Mouse (Mus musculus) splenic B cell, adult 2 months (primary cell): ENCODE results near the gene Klf9.
"Not testable (repeated sequence)": the region's sequence is repeated elsewhere in the genome, so short reads cannot be mapped to it uniquely, and the experiment has no call there.

Experiments used
- DNase-seq: peaks from one replicate; pipeline ENCODE4 v3.0.0-alpha.2; 2011; ENCODE audit warnings: low read depth, low spot score
- H3K27me3 ChIP-seq: 2 replicates; pipeline ENCODE4 v1.6.1; 2012; ENCODE audit warnings: mild to moderate bottlenecking, low read length, moderate library complexity, mixed read lengths; ENCODE audit not compliant: control insufficient read depth, poor library complexity, insufficient read depth, severe bottlenecking
- H3K36me3 ChIP-seq: 2 replicates; pipeline ENCODE4 v1.6.1; 2012; ENCODE audit warnings: mild to moderate bottlenecking, low read length, moderate library complexity, mixed read lengths; ENCODE audit not compliant: control insufficient read depth, poor library complexity, insufficient read depth, severe bottlenecking

Gene Klf9

DNA sequence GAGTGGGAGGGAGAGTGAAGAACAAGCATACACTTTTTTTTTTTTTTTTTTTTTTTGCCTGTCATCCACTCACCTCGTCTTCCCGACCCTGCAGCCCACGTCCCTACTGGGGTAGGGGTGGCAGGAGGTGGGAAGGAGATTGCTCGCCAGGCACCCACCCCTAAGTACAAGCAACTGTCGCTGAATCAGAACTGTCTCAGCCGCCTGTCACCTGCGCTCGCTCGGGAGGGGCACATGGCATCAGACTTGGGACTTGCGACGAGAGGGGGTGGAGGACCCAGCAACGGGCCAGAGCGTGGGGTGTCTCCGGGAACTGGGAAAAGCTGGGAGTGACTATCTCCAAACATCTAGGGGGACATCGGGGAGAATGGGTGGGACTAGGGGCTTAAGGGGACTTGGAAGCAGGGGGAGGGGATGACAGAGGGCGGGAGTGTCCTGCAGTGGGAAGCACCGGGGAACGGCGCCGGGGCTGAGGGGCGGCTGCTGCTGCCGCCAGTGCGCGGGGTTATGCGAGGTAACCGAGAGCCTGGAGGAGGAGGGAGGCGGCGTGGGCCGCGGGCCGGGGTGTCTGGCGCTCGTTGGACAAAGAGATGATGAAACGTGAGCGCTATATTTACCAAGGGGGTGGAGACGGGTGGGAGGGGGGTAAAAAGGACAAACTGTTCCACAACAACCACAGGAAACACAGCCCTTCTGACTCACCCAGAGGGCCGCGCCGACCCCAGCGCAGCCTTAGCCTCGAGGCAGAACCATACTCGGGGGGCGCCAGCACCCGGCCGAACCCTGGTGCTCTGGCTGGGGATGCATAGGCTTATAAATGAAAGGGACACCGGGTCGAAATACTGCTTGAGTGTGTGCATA, 6.4 kb upstream of the Klf9 start:
- DNase-seq, result peak; percentile 47
- Histone ChIP-seq H3K36me3 (no peaks in the 10 kb centered on the region), H3K27me3 (no peaks in the 10 kb centered on the region)

DNA sequence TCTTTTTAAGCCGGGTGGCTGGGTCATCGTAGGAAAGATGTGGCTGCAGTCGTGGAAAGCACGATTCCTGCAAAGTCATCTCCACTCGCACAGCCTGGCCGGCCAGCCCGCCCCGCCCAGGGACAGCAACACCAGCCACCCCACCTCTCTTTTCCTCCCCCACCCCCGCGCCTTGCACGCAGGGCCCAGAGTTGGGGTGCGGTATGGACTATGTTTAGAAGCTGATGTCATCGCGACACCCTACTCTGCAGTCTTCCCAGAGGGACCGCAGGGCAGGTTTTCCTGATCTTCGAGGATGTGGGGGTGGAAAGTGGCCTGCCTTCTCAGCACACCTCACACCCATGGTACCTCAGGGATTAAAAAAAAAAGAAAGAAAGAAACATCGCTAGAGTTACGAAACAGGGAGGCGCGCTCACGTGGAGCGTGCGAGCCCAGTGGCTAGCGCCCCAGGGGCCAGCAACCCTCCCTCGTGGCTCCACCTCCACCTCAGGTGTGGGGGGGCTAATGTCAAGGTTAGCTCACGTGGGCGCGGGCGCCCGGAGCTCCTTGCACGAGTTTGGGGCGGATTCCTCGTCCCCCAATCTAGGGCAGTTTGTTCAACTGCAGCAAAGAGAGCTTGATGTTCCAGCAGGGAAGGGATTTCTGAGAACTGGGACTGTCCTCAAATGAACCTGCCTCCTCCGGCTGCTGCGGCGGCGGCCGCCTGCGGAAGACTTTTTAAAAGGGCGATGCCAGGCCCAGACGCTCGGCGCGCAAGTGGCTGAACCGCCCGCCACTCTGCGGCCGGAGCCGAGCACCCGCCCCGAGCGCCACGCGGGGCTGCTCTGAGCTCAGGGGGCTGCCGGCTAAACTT, 5.5 kb upstream of the Klf9 start:
- DNase-seq, result peak; percentile 75
- H3K36me3 ChIP-seq, result no peaks in the 10 kb centered on the region
- no peaks in the 10 kb centered on the region for H3K27me3 ChIP-seq

DNA sequence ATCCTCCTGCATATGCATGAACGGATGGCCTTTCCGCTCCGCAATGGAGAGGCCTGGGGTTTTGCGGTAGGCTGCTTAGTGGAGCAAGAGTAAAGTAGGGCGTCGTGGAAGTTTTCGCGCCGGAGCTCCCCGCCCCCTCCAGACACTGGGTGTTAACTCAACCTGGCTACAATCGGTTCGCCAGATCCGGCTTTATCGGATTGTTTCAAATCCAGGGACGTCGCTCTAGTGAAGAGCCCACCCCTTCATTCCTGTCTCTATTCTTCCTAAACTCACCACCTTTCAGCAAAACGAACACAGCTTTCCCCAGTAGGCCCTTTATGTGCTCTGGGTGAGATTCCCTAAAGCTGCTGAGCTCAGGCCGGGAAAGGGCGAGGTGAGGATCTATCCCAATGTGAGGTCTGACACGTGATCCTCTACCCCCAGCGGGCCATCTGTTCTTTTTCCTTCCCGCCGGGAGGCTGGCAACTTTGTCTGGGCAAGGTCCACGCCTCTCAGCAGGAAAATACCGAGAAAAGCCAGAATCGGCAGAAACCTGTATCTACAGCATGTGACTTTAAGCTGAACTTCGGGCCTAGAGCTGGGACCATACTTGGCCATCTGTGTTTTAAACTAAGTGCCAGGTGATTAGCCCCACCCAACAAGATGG, 4.7 kb upstream of the Klf9 start:
- no peak for DNase-seq
- H3K36me3 ChIP-seq, result no peaks in the 10 kb centered on the region
- H3K27me3 ChIP-seq, result no peaks in the 10 kb centered on the region

DNA sequence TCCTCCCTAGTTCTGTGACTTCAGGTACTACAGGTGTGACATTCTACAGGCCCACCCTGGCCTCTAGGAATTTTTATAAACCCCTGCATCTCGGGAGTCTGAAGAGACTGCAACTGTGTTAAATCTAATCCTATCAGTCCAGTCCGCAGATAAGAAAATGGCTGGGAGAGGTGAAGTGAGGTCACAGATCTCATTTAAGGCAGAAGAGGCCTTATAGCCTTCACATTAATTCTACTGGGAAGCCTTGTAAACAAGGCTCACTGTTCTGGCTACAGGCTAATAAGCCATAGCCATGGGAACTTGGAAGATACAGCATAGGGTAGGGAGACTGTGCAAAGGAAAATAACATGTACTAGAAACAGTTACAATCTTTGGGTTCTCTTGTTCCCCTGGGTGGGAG, 3.7 kb upstream of the Klf9 start:
- H3K27me3 ChIP-seq, result no peaks in the 10 kb centered on the region
- DNase-seq, result no peak
- H3K36me3 ChIP-seq, result no peaks in the 10 kb centered on the region

DNA sequence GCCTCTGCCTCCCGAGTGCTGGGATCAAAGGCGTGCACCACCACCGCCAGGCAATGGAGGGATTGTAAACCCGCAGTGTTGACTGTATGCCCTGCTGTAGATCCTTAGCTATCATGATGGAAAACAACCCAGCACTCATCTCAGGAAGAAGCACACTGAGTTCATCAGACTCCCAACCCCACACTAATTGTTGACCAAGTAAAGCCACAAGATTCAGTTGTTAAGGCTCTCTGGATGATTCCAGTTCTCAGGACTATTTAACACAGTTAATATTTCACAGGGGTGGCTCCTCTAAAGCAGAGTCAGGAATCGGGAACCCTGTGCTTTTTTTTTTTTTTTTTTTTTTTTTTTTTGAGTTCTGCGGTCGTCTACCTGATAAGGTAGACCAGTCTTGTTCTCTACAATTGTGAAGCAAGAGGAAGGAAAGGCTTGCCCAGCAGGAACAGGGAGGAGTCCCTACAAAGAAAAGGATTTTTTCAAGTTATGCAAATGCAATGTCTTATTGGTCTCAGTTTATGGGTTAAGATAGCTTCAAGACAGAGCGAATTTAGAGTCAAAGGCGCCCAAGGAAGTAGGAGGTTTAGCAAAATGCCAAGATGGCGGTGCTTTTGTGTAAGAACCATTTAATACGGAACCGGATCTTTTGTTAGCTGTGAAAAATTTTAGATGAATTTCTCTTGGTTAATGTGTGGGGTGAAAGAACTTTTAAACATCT, 1.1 kb upstream of the Klf9 start:
- H3K27me3 ChIP-seq, result no peaks in the 10 kb centered on the region
- H3K36me3 ChIP-seq, result no peaks in the 10 kb centered on the region
- DNase-seq, result peak; percentile 53

DNA sequence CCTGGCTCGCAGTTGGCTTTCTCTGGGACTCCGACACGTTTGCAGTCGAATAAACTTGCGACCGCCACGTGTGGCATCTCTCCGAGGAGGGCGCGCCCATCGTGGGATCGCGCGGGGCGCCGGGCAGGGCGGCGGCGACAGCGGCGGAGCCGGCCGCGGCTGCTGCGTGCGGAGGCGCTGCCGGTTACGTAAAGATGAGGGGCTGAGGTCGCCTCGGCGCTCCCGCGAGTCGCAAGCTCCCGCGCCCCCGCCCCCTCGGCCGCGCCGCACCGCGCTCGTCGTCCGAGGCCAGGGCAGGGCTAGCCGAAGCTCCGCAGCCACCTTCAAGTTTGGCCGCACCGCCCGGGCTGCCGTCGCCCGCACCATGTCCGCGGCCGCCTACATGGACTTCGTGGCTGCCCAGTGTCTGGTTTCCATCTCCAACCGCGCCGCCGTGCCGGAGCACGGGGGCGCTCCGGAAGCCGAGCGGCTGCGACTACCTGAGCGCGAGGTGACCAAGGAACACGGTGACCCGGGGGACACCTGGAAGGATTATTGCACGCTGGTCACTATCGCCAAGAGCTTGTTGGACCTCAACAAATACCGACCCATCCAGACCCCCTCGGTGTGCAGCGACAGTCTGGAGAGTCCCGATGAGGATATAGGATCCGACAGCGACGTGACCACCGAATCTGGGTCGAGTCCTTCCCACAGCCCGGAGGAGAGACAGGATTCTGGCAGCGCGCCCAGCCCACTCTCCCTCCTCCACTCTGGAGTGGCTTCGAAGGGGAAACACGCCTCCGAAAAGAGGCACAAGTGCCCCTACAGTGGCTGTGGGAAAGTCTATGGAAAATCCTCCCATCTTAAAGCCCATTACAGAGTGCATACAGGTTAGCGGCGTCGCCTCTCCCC, 610 bp downstream of the Klf9 start:
- no peaks in the 10 kb centered on the region for H3K36me3 ChIP-seq
- no peaks in the 10 kb centered on the region for H3K27me3 ChIP-seq
- no peak for DNase-seq

DNA sequence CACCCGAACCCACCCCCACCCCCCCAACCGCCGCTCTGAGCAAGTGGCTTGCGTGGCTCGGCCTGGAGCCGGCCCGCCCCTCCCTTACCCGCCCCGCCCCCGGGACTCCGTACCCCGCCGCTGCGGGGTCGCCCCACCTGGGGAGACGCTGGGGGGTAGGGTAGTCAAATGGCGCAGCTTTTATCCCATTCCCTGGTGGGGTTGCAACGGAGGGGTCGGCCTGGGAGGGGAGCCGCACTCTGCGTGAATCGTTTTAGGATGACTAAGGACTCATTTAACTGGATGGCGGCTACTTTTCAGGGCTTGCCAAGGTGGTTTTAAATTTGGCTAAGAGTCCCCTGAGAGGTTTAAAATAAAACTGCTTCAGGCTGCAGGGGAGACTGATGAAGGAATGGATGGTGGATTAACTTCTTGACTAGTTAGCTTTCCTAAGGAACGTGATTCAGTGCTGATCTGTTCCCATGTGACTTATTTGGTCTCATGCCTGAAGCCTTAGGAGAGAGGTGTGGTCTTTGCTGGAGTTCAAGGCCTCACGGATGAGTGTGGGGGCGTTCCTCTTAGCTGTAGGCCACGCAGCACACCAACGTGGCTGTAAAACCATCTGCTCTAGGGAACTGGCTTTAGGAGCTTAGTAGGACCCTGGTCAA, 1.5 kb downstream of the Klf9 start:
- H3K27me3 ChIP-seq, result no peaks in the 10 kb centered on the region
- H3K36me3 ChIP-seq, result no peaks in the 10 kb centered on the region
- no peak for DNase-seq

DNA sequence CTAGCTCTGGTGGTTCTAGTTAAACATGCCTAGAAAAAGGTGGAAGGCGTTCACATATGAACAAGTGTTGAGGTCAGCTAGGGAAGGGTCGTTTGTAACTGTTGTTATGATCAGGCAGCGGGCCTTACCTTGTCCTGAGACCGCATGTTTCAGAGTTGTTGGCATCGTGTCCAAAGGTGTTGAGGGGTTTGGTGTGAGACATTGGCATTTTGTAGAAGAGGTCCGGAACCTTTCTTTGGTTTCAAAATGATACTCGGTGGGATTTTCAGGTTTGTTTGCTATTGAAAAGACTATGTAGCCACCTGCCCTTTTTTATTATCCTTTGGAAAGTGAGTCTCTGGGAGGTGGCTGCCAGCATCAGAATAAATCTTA, 2.0 kb downstream of the Klf9 start:
- H3K27me3 ChIP-seq, result no peaks in the 10 kb centered on the region
- no peaks in the 10 kb centered on the region for H3K36me3 ChIP-seq
- DNase-seq, result no peak

DNA sequence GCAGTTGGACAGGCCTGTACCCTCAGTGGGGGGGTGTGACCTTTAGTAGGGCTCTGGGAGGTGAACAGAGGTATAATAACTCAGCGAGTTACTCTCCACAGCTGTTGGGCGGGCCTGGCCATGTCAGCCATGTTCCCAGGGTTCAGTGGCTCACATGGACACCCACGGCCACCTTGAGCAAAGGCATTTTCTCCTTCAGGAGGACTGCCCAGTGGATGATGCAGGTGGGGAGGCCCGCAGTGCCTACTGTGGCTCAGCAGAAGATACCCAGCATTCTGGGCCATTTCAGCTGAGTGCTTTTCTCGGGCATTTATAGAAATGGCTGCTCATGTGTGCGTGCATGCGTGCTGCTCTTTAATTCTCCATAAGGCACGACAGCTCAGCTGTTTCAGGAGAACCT, 2.5 kb downstream of the Klf9 start:
- H3K36me3 ChIP-seq, result no peaks in the 10 kb centered on the region
- no peak for DNase-seq
- H3K27me3 ChIP-seq, result no peaks in the 10 kb centered on the region

DNA sequence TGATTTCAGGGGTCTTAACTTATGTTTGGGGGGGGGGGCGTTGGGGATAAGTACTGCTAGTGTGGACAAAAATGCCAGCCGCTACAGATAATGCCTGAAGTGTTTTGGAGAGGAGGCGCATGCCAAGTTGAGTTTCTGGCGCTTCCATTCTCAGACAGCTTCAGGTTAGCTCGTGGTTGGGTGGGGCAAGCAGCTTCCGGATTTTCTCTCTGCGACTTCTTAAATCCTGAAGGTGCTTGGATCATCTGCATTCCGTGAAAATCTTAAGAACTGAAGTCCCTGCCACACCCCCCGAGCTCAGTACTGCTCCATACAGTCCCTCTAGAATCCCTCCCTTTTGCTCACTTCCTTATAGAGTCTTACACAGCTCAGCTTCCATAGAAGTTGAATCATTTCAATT, 3.0 kb downstream of the Klf9 start:
- Histone ChIP-seq H3K36me3 (no peaks in the 10 kb centered on the region), H3K27me3 (no peaks in the 10 kb centered on the region)
- no peak for DNase-seq

DNA sequence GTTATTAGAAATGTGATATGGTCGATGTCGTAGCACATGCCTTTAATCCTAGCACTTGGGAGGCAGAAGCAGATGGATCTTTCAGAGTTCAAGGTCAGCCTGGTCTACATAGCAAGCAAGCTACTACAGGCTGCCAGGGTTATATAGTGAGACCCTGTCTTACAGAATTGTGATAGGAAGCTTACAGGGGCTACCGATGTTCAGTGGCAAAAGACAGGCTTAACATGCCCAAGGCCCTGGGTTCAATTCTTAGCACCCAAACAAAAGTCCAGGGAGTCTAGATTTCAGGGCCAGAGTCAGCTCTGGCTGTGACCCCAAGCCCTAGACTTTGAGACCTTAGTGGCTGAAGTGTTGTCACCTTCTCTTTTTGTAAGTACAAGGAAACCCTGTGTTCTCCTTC, 4.1 kb downstream of the Klf9 start:
- H3K36me3 ChIP-seq, result no peaks in the 10 kb centered on the region
- no peak for DNase-seq

DNA sequence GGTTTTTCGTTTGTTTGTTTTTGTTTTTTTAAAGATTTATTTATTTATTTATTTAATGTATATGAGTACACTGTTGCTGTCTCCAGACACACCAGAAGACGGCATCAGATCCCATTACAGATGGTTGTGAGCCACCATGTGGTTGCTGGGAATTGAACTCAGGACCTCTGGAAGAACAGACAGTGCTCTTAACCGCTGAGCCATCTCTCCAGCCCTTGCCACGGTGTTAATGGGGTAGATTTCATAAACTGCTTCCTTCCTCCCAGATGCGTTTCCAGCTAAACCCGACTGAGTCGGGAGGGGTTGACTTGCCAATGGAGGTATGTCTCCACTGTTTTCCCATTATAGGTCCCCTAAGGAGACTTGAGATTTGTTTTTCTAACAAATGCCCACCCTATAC, 4.5 kb downstream of the Klf9 start:
- not testable (repeated sequence) for H3K36me3 ChIP-seq, H3K27me3 ChIP-seq

More for the DNA sequence above, 4.1 kb downstream of the Klf9 start:
- no peaks in the 10 kb centered on the region for H3K27me3 ChIP-seq

DNA sequence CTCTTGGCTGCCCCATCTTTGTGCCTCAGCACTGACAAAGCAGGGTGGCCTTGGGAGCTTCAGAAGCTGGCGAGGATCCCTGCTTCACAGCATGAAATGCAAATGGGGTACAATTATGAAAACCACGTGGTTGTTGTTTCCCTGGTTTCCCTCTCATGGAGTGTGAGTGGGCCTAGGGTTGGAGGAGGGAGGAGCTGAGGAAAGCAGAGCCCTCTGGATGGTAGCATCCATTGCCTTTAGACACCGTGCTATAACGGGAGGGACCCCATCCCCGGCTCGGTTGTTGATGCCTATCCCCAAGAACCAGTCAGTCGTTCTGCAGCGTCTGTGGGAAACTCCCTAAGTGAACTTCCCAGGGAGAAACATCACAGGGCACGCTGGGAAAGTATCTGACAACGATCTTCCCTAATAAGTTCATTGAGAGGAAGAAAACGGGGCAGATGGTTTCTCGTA, 5.4 kb downstream of the Klf9 start:
- DNase-seq, result no peak
- no peaks in the 10 kb centered on the region for H3K27me3 ChIP-seq

More for the DNA sequence above, 4.5 kb downstream of the Klf9 start:
- not testable (repeated sequence) for DNase-seq

More for the DNA sequence above, 5.4 kb downstream of the Klf9 start:
- H3K36me3 ChIP-seq, result no peaks in the 10 kb centered on the region
